Mouse (Mus musculus): Measurements from ENCODE around the gene Hist1h2ad.
"Not testable (repeated sequence)": the region's sequence is repeated elsewhere in the genome, so short reads cannot be mapped to it uniquely, and the experiment has no call there.

Hist1h2ad gene

DNA sequence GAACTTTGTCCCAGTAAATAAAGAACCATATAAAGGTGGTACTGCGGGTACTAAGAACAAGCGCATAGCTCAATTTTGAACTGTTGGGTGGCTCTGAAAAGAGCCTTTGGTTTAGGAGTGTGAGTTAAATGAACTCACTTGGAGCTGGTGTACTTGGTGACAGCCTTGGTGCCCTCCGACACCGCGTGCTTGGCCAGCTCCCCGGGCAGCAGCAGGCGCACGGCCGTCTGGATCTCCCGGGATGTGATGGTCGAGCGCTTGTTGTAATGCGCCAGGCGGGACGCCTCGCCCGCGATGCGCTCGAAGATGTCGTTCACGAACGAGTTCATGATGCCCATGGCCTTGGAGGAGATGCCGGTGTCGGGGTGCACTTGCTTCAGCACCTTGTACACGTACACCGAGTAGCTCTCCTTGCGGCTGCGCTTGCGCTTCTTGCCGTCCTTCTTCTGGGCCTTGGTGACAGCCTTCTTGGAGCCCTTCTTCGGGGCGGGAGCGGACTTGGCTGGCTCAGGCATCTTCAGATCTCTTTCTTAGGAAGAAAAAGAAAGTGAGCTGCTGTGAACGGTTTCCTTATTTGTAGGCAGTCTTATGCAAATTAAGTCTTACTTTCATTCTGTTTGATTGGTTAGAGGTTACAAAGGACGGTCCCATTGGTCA, 11.4 kb downstream of the Hist1h2ad start:
- DNase-seq (ENCODE audit: low spot score), result peak; percentile 69

DNA sequence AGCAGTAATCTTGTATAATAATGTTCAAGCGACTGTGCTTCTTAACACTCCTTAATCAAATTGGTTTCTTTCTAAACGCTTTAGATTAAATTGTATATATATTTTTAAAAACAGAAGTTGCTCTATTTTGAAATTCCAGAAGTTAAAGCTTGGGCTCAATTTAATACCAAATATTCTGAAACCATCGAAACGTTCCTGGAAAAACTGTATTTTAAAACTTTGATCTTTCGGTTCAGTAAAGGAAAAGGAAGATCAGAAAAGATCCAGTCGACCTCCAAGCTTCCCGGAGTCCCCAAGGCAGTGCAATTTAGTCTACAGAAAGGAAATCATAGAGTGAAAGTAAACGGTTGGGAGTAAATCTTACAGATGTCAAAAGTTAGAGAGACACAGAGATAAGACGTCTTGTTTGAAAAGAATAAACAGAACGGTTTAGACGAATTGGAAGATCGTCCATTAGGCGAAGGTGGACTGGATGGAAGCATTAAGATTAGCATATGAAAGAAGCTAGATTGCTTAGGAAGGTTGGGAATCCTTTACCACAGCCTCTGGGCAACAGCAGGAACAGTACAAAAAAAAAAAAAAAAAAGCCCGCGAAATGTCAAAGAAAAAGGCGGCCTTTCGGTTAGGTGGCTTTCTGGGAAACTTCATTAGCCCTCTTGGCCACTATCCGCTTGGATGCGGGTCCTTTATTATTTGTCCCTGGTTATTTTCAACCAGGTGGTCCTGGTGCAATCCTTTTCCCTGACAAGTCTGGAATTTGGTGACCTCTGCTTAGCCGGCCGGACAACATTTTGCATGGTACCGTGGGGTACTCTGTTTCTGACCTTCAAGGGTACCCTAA, 12.1 kb downstream of the Hist1h2ad start:
- DNase-seq (ENCODE audit: low spot score), result no peak

DNA sequence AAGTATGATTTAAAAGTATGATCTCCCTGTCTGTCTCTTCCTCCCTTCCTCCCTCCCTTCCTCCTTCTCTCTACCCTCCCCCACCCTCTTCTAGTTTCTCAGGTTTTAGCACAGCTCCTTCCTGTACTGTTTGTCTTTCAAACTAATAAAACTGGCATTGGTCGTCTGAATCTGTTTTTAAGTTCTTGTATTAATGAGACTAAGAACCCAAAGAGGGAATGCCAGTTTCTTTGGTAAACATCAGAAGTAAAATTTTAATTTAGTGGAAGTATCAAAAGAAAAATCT, 12.7 kb downstream of the Hist1h2ad start:
- no peak for DNase-seq (ENCODE audit: low spot score)

DNA sequence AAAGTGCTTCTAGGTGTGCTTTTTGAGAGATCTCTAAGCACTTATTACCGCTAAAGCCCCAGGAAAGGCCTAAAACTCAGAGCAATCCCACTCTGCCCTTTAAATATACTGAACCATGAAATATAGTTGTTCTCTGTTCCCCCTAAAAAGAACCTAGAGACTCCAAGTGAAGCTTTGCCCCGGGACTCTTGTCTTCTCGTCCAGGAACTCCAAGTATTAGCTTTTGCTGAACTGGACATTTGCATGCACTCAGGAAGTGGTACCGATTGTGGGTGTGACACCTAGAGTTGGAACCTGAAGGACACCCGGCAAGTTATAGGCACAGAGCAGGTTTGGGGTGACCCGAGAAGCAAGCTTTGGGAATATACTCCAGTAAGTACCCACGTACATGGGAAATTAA, 17.0 kb downstream of the Hist1h2ad start:
- DNase-seq (ENCODE audit: low spot score), result no peak

DNA sequence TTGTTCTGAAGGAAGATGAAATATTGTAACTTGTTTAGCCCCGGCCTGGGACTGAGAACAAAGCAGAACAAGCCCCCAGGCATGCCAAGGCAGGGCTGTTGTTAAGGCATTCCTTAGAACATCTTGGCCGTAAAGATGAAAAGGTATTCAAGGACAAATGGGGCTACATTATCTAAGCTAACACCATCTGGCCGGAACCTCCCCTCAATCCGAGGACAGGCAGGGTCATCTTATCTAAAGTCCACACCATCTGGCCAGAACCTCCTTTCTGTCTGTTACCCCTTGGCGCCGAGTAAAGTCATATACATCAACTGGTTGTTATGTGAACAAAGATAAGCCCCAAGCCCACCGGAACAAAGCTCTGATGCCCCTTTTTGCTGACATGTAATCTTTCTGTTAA, 17.7 kb downstream of the Hist1h2ad start:
- DNase-seq (ENCODE audit: low spot score), result not testable (repeated sequence)

DNA sequence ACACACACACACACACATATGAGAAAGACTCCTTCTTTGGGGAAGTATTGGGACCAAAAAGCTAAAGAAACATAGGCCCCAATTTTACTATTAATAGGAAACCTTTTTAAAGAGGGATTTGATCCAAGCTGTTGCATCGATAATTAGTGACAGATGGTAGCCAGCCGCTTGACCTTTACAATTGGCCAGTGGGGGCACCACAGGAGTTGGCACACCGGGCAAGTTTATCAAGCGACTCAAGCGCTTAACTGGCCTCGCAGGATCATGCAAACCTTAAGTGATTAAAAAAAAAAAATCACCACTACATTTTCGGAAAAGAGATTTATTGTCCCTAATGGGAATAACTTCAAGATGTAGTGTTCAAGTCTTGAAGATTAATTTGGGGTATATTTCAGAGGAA, 18.4 kb downstream of the Hist1h2ad start:
- no peak for DNase-seq (ENCODE audit: low spot score)

DNA sequence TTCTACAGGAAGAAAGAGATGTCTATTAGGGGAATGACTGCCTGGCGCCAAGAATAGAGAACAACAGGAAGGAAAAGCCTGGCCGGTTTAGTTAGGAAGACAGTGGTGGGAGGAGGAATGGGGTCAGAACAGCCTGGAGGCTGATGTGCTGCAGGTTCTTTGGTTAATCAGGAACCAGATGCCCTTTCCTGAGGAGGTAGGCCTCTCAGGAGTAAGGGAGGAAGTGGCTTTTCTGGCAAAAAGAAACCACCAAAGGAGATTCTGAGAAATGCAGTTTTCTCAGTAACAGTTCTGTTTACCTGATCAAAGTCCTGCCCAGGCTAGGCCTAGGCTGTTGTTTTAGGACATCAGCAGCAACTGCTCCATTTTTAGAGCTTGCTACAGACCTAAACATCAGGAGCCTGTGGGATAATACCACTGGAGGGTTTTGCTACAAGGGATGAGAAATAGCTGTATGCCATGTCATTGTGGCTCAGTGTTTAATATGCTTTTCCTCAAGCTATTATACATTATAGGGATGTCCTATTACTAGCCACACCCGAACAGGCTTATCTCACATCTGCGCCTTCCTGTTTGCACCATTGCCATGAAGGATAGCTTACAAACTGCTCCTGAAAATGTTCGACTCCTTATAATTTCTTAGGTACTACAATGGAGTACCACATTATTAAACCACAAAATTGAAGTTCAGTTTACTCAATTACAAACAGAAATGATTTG, 19.0 kb downstream of the Hist1h2ad start:
- no peak for DNase-seq (ENCODE audit: low spot score)

DNA sequence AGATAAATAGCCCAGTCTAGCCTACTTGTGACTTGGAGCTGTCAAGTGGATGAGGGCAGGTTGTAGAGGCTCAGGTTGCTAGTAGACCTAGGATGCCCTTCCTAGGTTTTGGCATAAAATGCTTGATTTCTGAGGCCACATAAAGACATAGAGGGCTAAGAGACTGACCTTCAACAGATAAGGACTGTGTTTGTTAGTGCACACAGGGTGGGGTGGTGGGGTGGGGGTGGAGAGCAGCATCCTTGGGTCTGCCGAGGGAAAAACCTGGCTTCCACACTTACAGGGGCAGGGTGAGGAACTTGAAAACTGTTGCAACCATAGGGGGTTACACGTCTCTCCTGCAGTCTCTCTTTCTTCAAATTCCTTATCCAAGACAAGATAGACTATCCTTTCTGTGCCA, 21.0 kb downstream of the Hist1h2ad start:
- DNase-seq (ENCODE audit: low spot score), result no peak

DNA sequence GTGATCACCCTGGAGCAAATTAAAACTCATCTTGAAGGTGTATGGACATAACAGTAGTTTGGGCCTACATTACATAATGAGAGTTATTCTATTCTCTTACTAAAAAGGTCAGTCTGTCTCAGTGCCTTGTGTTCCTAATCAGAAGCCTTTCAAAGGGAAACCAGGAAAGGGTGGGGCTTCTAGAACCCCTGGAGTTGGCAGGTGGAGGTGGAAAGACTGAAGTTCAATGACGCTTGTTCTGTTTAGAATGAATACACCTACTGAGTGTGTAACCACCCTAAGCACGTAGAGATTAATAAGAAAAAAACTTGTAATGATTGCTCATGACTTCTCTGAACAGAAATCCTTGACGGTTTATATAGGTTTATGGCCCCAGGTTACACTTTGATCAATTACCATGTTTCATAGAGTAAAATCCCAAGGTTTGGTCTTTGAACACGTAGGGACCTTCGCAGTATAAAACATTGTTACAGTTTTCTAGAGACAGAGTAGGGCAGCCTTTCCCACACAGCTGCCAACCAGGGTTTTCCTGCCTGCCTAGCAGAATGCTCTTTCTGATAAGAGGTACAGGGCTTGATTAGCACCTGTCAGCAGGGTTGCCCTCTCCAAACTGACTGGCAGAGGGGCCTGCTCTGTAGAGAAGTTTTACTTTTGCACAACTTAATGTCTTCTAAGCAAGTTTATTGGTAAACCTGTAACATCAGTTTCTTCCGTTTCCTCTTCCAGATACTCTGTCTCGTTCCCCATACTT, 21.6 kb downstream of the Hist1h2ad start:
- no peak for DNase-seq (ENCODE audit: low spot score)

DNA sequence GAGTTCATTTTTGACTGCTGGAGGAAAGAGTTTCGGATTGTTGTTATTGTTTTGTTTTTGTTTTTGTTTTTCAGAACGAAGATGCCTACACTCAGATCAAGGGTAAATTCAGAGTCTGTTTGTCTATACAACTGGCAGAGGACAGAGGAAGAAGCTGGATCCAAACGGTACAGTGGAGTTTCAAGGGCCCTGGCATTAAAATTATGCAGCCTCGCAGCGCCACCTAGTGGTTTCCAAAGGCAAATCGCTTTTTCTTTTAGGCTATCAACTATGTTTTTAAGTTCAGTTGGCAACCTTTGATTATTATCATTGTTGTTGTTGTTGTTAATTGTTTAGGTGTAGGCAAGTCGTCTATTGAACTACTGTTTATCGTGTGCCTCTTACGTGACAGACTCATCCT, 23.8 kb downstream of the Hist1h2ad start:
- peak; percentile 70 for DNase-seq (ENCODE audit: low spot score)

DNA sequence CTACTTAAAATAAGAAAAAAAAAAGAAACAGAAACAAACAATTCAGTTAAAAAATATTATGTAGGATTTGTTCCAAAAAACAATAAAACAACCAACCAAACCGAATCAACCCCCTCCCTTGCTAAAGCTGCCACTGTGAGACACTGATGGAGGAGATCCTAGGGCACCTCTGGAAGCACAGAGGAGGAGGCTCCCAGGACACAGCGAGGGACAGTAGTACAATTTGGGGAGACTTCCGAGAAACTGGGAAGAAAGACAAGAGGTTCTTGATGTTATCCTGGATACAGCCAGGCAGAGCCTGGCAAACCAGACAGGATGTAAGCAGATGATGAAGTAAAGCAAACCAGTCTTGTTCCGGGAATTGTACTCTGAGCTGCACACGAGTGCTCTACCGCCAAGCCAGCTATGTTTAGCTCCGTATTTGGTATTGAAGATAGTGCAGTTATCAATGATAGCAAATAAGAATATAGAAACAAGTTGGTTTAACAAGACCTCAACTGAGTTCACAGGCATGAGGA, 29.1 kb downstream of the Hist1h2ad start:
- DNase-seq (ENCODE audit: low spot score), result no peak

DNA sequence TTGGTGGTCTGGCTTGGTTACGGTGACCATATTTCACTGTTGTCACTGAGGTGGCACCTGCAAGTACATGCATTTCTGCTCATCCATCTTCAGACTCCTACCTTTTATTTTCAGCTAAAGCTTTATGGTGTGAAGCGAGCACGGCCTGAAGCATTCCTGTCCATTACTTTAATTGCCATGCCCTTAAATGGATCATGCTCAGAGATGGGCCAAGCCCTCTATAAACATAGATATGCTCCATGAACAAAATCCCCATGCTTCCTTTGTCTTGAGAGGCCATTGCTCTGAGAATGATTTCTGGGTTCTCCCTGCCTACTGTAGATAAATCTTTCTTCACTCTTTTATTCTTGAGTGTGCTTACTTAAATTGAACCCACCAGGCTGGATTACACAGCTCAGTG, 30.3 kb downstream of the Hist1h2ad start:
- no peak for DNase-seq (ENCODE audit: low spot score)

DNA sequence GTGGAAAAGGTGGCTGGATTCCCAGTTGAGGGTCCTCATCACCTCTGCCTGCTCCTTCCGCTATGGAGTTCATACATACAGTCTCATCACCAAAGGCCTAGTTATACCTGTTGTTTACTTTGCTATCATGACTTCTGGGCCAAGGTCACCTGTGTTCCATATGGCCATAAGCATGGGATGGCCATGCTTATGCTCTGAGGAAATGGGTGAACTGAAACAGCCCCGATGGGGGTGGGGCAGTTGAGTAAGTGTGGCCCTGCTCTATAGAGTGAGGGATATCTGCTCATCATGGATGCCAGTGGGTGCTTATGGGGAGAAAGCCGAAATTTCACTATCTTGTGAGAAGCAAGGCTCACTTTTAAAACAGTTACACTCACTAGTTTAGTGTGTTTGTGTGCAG, 30.9 kb downstream of the Hist1h2ad start:
- DNase-seq (ENCODE audit: low spot score), result no peak

DNA sequence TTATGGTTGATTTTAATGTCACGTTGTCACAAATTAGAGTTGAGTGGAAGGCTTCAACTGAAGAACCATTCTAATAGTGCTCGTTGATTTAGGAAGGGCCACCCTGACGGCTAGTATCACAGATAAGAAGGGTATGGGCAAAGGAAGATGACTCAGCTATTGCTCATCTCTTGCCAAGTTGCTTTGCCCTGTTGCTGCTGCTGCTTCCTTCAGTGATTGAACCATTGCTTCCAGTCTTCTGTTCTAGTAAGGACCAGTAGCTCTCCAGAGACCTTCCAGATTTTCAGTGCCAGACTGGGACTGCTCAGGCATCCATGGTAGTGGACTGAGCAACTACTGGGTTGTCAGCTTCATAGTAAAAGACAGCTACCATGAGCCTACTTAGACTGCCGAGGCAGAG, 35.0 kb downstream of the Hist1h2ad start:
- no peak for DNase-seq (ENCODE audit: low spot score)

DNA sequence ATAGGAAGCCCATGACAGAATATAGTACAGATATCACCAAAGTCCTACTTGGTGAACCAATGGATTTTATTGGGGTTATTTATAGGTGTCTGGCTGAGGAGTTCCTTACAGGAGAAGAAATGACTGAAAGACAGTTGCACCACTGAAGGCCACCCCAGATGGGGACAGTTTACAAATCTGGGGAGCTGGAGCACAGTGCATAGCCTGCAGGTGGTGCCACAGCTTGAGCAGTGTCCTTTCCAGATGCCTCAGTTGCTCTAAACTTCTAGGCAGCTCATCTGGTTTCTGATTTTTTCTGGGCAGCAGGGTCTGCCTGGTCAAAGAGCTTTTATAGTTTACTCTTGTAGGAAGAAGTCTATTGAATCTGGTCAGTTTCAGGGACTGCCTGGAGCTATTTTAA, 35.7 kb downstream of the Hist1h2ad start:
- no peak for DNase-seq (ENCODE audit: low spot score)

DNA sequence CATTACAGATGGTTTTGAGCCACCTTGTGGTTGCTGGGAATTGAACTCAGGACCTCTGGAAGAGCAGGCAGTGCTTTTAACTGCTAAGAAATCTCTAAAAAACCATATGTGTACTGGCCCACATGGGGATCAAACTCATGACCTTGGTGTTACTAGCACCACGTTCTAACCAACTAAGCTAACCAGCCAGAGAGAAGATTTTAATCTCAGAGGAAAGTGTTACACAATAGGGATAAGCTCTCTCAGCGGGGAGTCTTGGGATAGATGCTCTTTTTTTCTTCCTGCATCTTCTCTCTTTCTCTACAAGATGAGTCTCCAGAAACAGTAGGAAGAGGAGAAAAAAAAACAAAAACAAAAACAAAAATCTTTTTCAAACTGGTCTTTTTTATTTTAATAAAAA, 36.2 kb downstream of the Hist1h2ad start:
- no peak for DNase-seq (ENCODE audit: low spot score)

DNA sequence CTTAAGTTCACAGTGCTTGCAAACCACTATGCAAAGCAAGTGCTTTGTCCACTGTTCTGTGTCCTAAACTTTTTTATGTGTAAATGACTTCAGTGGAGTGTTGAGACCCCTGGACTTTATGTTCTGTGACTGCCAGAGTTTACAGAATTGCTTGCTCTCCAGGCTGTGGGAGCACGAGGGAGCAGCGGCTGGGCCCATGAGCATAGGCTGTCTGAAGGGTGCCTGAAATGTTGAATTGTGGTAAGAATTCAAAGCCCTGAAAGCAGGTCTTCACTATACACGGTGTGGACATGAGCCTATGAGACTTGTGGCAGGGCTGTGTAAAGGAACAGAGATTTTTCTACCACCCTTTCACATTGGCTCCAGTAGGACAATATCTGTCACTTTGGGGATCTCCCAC, 37.5 kb downstream of the Hist1h2ad start:
- no peak for DNase-seq (ENCODE audit: low spot score)

DNA sequence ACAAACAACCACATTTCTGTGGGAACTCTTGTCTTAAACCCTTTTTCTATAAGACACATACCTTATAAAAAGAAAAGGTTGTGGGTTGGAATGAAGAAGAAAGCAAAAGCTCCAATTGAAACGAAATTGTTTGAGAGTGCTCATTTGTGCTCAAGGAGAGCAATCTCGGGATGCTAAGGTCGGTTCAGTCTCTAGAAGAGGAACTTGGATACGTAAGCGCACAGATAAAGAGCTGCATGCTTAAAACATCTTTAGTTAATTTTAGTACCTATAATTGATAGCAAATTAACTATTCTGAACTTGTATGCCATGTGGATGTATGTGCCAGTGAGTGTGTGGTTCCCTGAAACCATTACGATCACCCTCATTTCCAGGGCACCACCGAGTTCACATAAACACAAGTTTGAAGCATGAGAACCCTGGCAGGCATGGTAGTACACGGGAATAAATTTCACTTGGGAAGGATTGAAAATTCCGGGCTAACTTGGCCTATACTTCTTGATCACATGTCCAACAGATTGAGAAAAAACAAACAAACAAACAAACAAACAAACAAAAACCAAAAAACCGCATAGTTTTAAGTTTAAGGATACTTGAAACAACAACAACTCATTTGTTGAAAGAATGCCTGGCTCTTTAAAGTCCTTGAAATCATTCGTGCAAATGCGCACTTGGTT, 46.0 kb downstream of the Hist1h2ad start:
- DNase-seq (ENCODE audit: low spot score), result no peak

DNA sequence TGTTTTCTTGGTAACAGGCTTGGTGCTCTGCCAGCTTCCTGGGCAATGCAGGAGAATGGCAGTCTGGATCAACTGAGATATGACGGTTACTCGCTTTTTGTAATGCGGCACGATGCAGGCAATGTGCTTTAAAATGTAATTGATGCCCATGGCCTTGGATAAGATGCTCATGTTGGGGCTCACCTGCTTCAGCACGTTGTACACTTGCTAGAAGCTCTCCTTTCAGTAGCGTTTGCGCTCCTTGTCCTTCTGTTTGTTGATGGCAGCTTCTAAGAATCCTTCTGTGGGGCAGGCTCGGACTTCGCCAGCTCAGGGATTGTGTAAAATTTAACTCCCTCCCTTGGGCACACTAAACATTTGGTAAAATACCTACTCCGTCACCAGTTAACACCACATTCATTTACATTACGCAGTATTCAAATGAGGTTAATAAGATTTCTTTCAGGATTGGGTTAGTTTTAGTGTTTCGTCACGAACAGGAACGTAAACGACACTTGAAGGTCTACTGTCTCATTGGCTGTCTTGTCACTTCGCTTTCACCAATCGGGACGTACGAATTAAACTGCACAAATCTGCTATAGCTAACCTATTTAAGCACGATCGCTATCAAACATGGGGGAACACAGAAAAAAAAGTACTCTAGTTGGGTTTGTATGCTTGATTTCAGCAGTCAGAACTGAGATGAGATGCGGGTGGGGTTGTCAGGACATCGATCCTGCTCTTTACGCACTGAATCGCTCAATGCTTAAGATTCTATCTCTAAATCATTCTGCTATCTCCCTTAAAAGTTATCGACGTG, 46.8 kb downstream of the Hist1h2ad start, which contains the start of gene Hist1h2be:
Gene Hist1h2be, minus strand, starts transcription at position 392 of the 799 bp plus-strand sequence.
- peak; percentile 48 for DNase-seq (ENCODE audit: low spot score)

DNA sequence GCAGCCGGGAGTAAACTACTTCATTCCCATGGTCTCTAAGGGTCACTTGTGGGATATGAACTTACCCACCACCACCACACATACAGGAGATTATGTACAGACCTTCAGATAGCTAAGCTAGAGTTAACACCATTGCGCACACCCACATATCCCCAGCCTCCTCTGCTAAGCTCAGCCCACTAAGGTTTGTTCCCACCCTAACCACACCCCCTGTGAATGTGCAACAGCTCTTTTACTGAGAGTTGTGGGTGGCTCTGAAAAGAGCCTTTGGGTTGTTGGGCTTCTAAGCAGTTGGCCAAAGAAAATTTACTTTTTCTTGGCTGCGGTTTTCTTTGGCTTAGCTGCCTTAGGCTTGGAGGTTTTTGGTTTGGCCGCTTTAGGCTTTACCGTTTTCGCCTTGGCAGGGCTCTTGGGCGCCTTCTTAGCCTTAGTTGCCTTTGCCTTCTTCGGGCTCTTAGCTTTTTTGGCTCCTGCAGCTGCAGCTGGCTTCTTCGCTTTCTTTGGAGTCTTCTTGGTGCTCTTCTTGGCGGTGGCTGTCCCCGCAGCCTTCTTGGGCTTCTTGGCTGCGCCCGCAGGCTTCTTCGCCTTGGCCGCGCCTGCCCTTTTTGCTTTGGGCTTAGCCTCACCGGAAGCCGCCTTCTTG, 47.5 kb downstream of the Hist1h2ad start:
- DNase-seq (ENCODE audit: low spot score), result peak; percentile 57
